Mouse (Mus musculus): ENCODE results near the gene Lim2.
A peak's percentile ranks its signal among the peaks of the same experiment; 100 is the strongest.

Lim2 gene

DNA sequence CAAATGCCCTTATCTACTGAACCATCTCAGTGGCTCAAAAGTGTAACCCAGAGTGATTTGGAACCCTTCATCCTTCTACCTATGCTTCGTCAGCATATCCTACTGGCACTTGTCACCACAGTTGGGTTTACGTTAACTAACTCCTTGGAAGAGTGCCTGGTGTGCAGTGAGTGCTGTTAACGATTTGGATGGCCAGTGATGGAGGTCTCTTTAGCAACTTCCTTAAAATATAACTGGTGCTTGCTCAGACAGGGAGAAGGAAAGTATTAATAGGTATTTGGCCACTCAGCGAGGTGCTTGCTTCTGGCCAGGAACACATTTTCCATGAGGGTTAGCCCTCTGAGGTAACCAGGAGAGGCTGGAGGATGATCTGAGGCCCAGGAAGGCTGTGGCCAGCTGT lies 20.3 kb downstream of the Lim2 start:
- DNase-seq = no peak

DNA sequence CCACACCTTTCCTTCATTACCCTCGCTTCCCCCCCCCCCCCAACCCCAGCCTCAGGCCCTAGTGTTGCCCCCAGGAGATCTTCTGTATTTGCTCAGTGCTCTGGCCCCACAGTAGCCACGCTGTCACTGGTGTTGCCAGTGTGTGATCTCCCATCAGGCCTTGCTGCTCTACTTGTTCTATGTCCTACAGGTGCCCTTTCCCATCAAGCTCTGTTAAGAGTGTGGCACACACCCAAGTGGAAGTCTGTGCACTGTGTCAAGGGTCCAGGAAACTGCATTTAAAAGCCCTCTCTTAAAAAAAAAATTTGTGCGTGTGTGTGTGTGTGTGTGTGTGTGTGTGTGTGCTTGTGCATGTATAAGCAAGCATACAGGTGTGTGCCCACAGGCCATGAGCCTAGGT lies 20.8 kb downstream of the Lim2 start:
- DNase-seq = no peak

DNA sequence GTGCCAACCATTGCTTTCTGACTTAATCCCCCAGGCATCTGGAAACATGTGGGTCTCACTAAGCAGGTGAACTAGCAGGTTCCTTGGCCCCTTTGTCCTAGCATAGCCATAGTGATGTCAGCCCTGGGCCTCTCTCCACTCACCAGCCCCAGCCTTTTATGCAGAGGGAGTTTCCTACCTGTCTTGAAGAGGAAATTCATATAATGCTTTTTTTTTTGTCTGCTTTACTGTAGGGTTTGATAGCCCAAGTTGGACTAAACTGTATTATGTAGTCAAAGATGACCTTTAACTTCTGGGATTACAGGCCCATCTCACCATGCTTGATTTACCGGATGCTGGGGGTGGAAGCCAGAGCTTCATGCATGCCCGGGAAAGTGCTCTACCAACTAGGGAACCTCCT lies 22.3 kb downstream of the Lim2 start:
- no peak for DNase-seq

DNA sequence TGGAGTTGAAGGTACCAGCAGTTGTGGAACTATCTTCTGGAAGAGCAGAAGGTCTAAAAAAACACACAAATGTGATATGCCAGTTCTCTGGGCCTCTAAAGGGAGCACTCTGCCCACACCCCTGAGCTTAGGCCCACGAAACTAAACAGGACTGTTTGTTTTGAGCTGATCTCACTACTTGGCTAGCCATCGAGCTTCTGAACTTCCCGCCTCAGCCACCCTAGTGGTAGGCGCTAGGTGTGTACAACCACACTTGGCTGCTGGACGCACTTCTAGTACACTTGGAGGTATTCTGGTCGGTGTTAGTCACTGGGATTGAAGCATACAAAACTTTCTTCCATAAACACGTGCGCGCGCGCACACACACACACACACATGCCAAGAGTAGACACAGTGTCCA lies 24.3 kb downstream of the Lim2 start:
- DNase-seq = no peak

DNA sequence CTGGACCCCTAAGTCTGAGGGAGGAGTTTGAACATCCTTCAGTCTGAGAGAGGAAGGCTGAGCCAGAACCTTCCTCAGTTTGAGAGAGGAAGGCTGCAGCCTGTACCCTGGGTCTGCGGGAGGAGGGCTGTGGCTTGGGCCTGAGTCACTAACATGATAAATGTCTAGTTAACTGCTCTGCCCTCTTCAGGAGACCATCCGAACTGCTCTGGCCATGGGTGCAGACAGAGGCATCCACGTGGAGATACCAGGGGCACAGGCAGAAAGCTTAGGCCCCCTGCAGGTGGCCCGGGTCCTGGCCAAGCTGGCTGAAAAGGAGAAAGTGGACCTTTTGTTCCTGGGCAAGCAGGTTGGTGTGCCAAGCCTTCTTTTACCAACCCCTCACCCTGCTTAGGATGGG lies 25.1 kb downstream of the Lim2 start:
- DNase-seq = no peak

DNA sequence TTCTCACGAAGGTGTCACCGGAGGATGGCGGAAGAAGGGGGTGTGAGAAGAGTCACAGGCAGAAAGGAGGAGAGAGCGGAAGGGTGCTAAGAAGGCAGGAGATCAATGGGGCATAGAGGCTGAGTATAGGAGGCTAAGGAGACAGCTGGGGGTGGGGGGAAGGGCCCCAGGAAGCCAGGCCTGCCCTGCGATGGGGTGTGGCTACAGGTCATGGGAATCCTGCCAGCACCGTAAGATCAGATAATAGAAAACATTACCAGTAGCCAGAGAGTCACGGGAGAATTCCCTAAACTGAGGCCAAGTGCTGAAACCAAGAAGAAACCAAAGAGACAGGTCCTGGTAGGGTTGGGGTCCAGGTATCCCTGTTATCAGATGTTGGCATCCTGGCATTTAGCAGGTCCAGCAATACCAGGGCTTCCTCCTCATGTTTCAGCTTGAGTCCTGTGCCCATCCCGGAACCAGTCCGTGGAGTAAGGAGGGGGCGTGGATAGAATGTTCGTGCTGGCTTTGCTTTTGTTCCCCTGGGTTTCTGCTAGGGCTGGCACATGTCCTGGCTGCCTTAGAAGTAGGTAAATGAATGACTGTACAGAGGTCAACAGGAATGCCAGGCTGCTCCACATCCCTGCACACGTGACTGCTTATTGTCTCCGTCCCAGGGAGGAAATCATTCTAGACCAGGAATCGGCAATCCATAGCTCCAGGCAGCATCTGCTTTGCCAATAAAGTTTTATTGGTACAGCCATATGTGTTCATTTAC lies 26.3 kb downstream of the Lim2 start:
- no peak for DNase-seq

DNA sequence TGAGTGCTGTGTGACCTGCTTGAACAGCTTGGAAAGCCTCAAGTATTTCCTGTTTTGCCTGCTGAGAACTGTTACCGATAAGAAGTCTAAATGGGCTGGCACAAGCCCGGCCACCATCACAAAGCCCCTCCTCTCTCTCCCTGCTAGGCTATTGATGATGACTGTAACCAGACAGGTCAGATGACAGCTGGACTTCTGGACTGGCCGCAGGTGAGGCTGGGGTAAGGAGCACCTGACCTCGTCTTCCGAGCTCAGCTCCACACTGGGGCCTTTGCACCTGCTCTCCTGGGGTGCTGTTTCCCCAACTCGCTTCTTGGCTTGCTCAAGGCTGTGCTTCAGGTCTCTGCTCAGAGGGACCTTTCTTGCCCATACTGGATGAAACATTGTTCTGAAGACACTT lies 26.9 kb downstream of the Lim2 start:
- DNase-seq = no peak

DNA sequence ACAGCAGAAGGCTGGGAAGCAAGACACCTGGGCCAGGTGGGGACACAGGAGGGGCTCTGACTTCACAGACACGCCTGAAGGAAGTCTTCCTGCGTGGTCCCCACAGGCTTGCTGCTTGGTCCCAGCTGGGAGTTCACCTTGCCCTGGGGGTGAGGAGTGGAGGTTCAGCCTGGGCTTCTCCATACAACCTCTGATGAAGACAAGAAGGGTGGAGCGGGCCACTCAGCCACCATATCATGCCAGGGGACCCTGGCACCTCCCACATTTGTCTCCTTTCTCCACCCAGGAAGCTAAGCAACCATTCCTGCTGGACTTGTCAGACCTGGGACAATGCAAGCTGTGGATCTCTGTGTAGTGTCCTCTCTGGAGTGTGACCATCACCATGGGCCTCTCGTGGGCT lies 35.4 kb downstream of the Lim2 start, which contains the start of gene Vsig10l:
TSS of gene Vsig10l (plus strand) at position 301 of the 400 bp plus-strand sequence.
- DNase-seq = no peak

DNA sequence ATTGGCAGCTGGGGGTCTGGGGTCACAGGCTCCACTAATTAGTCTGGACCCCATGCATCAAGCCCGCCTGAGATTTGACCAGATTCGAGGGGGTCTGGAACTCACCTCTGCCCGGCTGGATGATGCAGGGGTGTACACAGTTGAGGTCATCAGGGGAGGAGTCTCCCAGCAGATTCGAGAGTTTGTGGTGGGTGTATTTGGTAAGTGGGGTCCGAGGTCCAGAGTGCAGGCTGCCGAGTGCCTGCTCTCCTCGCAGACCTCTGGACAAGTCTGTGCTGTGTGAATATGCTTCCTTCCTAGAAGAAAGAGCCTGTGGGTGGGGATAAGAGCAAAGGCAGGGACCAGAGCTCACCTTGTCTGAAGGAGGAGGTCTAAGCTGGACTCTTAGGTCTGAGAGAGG lies 36.5 kb downstream of the Lim2 start:
- no peak for DNase-seq

DNA sequence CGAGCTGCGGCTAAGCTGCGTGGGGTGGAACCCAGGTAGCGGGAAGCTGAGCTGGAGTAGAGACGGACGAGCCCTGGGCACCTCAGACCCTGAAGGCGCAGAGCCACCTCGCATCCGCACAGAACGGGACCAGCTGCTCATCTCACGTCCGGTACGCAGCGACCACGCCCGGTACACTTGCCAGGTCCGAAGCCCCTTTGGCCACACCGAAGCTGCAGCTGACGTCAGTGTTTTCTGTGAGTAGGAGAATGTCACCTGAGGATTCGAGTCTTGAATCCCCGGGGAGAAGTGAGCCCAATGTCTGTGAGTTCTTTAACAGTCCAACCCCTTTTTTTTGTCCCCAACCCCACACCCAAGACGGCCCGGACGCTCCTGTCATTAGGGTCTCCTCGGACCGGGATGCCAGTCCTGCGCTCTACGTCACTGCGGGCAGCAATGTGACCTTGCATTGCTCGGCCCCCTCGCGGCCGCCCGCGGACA lies 37.4 kb downstream of the Lim2 start:
- no peak for DNase-seq

DNA sequence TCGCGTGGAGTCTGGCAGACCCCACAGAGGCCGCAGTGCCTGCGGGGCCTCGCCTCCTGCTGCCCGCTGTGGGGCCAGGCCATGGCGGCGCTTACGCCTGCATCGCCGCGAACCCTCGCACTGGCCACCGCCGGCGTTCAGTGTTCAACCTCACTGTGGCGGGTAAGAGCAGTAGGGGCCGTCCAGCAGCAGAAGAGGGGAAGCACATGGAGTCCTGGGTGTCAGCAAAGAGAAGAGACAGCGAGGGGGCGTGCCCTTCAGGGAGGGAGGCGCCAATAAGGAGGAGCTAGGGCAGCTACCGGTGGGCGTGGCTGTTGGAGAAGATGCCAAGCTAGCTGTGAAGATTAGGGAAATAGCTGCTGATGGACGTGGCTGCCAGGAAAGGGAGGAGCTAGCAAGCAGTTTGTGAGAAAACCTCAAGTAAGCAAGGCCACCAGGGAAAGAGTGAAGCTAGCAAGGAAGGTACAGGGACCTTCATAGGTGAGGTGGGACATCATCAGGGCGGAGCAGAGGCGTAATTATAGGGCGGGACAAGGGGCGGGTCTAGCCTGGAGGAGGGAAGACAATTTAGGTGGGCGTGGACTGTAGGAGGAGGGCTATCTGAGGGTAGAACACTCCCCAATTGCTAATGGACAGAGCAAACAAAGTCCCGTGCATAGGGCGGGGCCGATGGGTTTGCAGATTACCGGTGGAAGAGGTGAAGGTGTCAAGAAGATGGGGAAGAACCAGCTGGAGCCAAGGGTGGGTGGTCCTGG lies 38.1 kb downstream of the Lim2 start:
- peak; percentile 66 to 73 for DNase-seq

DNA sequence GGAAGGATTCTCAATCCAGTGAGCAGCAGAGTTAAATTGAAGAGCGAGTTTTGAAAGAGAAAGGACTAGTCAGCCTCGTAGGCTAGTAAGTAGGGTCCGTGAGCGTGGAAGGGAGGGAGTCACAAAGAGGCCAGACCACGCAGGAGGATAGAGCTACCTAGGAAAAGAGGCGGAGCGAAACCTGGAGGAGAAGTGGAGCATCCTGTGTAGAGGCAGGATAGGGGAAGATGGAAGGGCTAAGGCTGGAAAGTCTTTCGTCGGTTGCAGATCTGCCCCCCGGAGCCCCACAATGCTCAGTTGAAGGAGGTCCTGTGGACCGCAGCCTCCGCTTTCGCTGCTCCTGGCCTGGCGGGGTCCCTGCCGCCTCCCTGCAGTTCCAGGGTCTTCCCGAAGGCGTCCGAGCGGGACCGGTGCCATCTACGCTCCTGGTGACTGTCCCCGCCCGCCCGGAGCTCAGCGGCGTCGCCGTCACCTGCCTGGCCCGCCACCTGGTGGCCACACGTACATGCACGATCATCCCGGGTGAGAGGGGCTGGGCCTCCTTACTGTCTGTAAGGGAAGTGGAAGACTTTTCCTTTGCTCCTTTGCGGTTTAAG lies 38.7 kb downstream of the Lim2 start:
- DNase-seq = peak; percentile 60 to 62

DNA sequence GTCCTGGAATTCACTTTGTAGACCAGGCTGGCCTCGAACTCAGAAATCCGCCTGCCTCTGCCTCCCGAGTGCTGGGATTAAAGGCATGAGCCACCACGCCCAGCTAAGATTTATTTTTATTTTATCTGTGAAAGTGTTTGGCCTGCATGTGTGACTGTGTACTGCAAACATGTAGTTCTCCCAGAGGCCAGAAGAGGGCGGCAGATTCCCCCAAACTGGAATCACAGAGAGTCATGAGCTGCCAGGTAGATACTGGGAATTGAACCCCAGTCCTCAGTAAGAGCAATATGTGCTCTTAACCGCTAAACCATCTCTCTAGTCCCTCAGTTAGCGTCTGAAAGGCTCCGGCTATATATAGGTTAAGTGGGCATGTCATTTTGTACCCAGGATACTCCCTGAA lies 42.9 kb downstream of the Lim2 start:
- DNase-seq = no peak

DNA sequence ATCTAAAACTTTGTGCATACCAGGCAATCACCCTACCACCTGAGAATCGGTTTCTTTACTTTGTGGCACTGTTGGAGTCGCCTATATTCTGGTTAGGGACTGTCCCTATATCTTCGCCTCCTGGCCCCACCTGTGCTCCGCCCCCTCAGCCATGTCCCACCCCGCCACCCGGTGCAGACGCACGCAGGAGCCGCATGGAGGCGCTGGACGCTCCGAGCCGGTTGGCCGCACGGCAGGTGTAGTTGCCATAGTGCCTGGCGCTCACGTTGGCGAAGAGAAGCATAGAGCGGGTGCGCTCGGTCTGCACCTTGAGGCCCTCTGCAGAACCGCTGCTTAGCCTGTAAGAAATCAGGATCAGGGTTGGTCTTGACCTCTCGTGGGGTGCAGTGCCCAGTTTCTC lies 48.2 kb downstream of the Lim2 start:
- no peak for DNase-seq

DNA sequence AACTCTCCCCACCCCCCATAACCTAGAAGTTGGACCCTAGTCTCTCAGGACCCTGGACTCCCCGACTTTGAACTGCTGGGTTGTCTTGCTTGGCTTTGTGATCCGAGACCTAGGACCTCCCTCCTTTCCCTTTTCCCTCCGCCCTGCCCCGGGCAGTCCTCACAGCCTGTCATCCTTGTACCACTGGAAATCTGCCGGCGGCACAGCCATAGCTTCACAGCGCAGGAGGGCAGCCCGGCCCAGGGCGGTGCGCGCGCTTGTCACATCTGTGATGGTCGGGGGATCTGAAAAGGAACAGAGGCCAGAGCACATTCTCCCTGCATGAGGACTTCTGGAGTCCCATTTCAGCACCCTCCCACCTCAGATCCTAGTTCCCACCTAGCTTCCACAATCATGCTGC lies 48.9 kb downstream of the Lim2 start:
- DNase-seq = no peak

DNA sequence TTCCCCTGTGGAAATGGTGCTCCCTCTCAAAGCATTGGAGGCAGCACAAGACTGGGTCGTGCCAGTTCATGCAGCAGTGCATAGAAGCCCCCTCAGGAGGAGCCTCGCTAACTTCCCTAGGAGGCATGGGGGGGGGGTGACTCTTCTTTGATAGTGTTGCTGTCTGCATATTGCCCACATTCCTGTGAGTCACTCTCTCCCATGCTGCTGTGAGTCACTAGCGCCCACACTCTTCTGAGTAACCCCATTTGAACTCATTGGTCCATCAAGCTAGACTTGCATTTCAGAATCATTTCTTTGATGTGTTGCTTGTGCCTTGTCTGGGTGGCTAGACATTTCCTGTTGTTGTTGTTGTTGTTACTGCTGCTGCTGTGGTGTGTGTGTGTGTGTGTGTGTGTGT lies 53.7 kb downstream of the Lim2 start:
- DNase-seq = no peak

DNA sequence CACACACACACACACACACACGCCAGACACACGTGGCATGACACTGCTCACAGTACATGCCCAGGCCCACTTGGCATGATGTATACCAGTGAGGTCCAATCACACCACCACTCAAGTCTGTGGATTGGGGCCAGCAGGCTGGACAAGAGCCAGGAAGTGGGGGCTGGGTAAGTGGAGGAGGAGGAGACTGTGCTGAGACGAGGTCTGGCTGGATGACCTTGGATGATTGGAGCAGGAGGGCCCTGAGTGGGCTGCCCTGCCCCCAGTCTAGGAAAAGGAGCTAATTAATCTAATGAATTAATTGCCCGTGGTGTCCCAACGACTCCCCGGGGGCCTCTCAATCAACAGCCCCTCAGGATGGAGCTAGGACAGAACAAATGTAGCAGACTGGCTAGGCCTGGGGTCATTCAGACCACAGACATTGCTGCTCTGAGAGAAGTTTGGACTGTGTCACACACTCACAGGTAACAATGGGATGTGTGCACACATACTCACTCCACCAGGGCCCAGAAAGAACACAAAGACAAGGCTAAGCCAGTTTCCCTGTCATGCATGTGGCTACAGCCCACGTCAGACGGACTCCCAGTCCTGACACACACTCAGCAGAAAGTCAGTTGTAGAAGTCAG lies 54.7 kb downstream of the Lim2 start:
- DNase-seq = no peak

DNA sequence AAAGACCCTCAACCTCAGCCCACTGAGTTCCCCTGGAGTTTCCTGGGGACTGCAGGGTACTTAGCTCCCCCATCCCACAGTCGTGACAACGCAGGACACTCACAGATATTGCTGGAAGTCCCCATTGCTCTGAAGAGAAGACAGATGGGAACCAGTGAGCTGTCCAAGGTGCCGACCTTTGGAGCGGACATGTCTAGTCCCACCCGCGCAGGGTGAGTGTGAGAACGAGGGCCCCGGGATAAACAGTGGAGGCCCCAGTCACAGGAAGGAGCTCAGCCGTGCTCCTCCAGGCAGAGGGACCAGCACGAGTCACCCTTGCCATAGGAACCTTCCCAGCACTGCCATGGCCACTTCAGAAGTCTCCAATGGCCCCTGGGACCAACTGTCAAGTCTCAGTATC lies 55.8 kb downstream of the Lim2 start:
- DNase-seq = no peak
